Mouse (Mus musculus) mouse embryonic stem cell (cell line): Measurements from ENCODE around the gene Agxt2.

Experiments
- in situ Hi-C, 2 experiments: fragments of 300-500 bp; cut with MboI; formaldehyde crosslinking; loops; 1 replicate in 1 of 2; 3 replicates in 1 of 2; pipeline ENCODE4 v1.14.3; 2019 to 2020; ENCODE audit warnings: low sequenced_read_pairs in 2 of 2, low pct_unique_long_range_greater_than_20kb in 1 of 2, mixed read lengths in 1 of 2; ENCODE audit not compliant: unreplicated experiment in 1 of 2

Gene Agxt2

GRCm38 (mm10) chr15:10421138-10421784, 62.9 kb downstream of the Agxt2 start:
- in situ Hi-C loops: no loop called here

DNA sequence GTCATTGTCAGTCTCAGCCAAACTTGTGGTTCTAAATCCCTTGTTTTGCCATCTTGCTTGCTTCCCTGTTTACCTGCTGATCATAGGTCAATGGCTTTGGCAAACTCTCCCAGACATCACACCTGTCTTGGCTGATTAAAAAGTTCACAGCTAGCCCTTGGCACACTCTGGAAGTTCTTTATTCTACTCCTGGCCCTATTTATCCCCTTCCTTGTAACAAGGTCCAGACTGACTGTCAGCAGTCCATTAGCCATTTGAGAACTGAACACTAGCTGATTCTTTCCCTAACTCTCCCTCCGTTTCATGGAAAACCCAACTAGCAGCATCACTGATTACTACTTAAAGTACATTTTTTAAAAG, 63.4 kb downstream of the Agxt2 start:
- in situ Hi-C loops: no loop called here

DNA sequence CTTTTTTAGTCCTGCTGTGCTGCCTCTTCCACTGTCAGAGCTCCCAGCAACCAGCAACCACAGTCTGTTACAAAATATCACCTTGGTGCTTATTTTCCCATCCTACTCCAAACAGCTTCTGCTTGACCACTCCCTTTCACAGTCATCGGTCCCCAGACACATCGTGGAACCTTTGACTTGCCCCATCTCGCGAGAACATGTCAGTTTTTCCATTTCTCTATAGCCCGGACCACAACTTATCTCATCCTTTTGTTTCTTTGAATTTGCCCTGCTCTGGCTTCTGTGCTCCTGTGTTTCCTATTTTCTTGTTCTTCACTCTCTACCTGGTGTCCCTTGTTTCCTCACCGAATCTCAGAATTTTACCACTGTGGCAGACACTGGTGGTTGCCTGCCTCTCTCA, 67.8 kb downstream of the Agxt2 start:
- in situ Hi-C loops: loop anchor here in 1 of 2 experiments (25.0 kb wide), 1 partner anchor 964 kb away; no protein-coding TSS in a partner anchor

- in situ Hi-C loops: loop anchor here in 1 of 2 experiments (25.0 kb wide), 1 partner anchor 964 kb away; no protein-coding TSS in a partner anchor
Measured at GRCm38 (mm10) chr15:10426545-10427266, 68.4 kb downstream of the Agxt2 start.

DNA sequence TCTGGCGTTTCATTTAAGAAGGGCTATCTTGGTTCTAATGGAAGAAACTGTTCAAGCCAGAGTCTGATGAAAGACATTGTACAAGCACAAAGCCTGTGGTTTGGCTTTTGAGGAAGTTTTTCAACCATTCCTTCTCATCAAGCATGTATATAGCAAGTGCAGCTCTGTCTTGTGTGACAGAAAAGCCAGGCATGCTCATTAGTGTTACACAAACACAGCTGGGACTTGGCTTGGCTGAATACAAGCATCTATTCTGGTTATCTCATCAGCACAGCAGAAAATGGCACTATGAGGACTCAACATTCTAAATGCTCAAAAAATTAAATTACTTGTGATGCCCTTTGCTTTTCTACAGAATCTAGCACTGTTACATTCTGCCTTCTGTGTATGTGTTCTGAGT, 78.6 kb downstream of the Agxt2 start:
- in situ Hi-C loops: loop anchor here in 1 of 2 experiments (25.0 kb wide), 1 partner anchor 975 kb away; no protein-coding TSS in a partner anchor

DNA sequence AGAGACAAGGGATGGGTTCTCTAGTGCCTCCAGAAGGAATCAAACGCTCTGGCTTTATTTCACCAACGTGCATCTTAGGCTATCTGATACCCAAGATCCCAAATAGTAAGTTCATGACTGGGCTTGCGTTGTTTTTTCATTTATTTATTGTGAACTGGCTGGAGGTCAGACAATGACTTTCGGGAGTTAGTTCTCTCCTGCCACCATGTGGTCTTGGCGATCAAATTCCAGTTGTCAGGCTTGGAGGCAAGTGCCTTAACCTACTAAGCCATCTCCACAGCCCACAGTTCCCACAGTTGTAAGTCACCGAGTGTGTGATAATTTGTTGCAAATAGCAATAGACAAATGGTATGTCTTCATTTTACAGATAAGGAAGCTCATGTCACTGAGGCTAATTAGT, 81.6 kb downstream of the Agxt2 start:
- in situ Hi-C loops: loop anchor here in 1 of 2 experiments (25.0 kb wide), 1 partner anchor 978 kb away; no protein-coding TSS in a partner anchor

DNA sequence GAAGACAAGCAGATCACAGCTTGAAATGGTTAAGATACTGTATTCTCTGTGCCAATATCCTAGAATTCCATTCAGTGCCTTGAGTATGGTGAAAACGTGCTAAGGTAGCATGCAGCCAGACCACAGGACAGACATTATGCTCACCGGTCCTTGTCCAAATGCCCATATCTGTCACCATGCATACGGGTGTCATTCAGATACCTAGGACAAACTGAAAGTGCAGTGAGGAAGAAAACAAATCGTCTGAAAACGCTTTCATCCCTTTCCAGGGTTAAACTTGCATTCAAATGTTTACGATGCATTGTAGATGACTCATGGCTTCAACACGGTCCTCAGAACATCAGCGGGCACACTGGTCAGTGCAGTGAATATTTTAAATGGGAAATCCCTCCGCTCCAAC, 83.2 kb downstream of the Agxt2 start:
- in situ Hi-C loops: loop anchor here in 1 of 2 experiments (25.0 kb wide), 1 partner anchor 979 kb away; no protein-coding TSS in a partner anchor

DNA sequence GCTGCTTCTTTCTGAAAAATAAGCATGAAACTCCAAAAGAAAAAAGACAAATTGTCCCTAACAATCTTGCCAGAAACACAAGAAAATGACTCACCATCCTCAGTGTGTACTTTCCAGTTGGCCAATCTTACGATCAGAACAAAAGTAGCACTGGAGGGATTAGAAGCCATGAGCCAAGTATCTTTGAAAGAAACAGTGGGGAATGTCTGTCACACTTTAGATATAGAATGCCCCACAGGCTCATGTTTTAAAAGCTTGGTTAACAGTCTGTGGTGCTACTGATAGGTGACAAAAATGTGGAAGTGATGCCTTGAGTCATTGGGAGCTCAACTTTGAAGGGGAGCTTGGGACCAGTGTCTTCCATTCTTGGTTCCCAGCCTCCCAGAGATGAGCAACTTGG, 83.9 kb downstream of the Agxt2 start:
- in situ Hi-C loops: loop anchor here in 1 of 2 experiments (25.0 kb wide), 1 partner anchor 980 kb away; no protein-coding TSS in a partner anchor

GRCm38 (mm10) chr15:10447102-10447501, 88.8 kb downstream of the Agxt2 start:
- in situ Hi-C loops: loop anchor here in 1 of 2 experiments (25.0 kb wide), 1 partner anchor 985 kb away; no protein-coding TSS in a partner anchor
